Mouse (Mus musculus): Measurements from ENCODE around the gene Mmd. TPM values are rescaled to one million over a fixed set of nuclear protein-coding genes. Genes with fewer than 3 reads are reported as not detected.

Mmd gene
- polyA plus RNA-seq, 1 experiment from 2014 or later: 118 TPM

- no peaks in the 10 kb centered on the region for H3K27me3 ChIP-seq (replicated peaks; ENCODE audit: control insufficient read depth, insufficient read depth, low read length)
- H3K27ac ChIP-seq (ENCODE audit: low read depth, low read length): no peak overlapping the region
- H3K4me2 ChIP-seq (ENCODE audit: low read length): no peak overlapping the region
- H3K4me1 ChIP-seq (ENCODE audit: control insufficient read depth, insufficient read depth, low read depth, low read length): no peaks in the 10 kb centered on the region
- H3K4me3 ChIP-seq (ENCODE audit: low read length): no peak overlapping the region
- no peaks in the 10 kb centered on the region for H3K36me3 ChIP-seq (ENCODE audit: control insufficient read depth, insufficient read depth, low read length)
- 90% methylated on average over 6 of the region's 6 CpGs for WGBS
- H3K9ac ChIP-seq (ENCODE audit: low read depth, low read length): no peak overlapping the region
- H3K9me3 ChIP-seq (ENCODE audit: control insufficient read depth, low read length): no peaks in the 10 kb centered on the region
- ATAC-seq: no peak
These were observed 37.4 kb downstream of the Mmd start for GRCm38 (mm10) chr11:90286550-90287154.

- Histone ChIP-seq H3K4me2 (ENCODE audit: low read length) (no peak overlapping the region), H3K9ac (ENCODE audit: low read depth, low read length) (no peak overlapping the region), H3K4me3 (ENCODE audit: low read length) (no peak overlapping the region), H3K4me1 (ENCODE audit: control insufficient read depth, insufficient read depth, low read depth, low read length) (no peaks in the 10 kb centered on the region), H3K9me3 (ENCODE audit: control insufficient read depth, low read length) (no peaks in the 10 kb centered on the region), H3K27ac (ENCODE audit: low read depth, low read length) (no peak overlapping the region), H3K36me3 (ENCODE audit: control insufficient read depth, insufficient read depth, low read length) (no peaks in the 10 kb centered on the region), H3K27me3 (replicated peaks; ENCODE audit: control insufficient read depth, insufficient read depth, low read length) (no peaks in the 10 kb centered on the region)
- no peak for ATAC-seq
- WGBS: 62% methylated on average over 4 of the region's 4 CpGs
These were observed 41.9 kb downstream of the Mmd start for GRCm38 (mm10) chr11:90291156-90291555.

- Histone ChIP-seq H3K4me3 (ENCODE audit: low read length) (no peak overlapping the region), H3K4me2 (ENCODE audit: low read length) (no peak overlapping the region), H3K9me3 (ENCODE audit: control insufficient read depth, low read length) (no peaks in the 10 kb centered on the region), H3K4me1 (ENCODE audit: control insufficient read depth, insufficient read depth, low read depth, low read length) (no peaks in the 10 kb centered on the region), H3K27ac (ENCODE audit: low read depth, low read length) (no peak overlapping the region), H3K36me3 (ENCODE audit: control insufficient read depth, insufficient read depth, low read length) (no peaks in the 10 kb centered on the region), H3K9ac (ENCODE audit: low read depth, low read length) (no peak overlapping the region), H3K27me3 (replicated peaks; ENCODE audit: control insufficient read depth, insufficient read depth, low read length) (no peaks in the 10 kb centered on the region)
- ATAC-seq: no peak
These were observed 43.5 kb downstream of the Mmd start for GRCm38 (mm10) chr11:90292766-90293165.

- no peak for ATAC-seq
- no peak overlapping the region for H3K27ac ChIP-seq (ENCODE audit: low read depth, low read length)
- no peaks in the 10 kb centered on the region for H3K4me1 ChIP-seq (ENCODE audit: control insufficient read depth, insufficient read depth, low read depth, low read length)
- H3K4me3 ChIP-seq (ENCODE audit: low read length): no peak overlapping the region
- whole genome bisulfite sequencing: 94% methylated on average over 2 of the region's 2 CpGs
- H3K36me3 ChIP-seq (ENCODE audit: control insufficient read depth, insufficient read depth, low read length): no peaks in the 10 kb centered on the region
- no peaks in the 10 kb centered on the region for H3K27me3 ChIP-seq (replicated peaks; ENCODE audit: control insufficient read depth, insufficient read depth, low read length)
- H3K9ac ChIP-seq (ENCODE audit: low read depth, low read length): no peak overlapping the region
- no peak overlapping the region for H3K4me2 ChIP-seq (ENCODE audit: low read length)
- no peaks in the 10 kb centered on the region for H3K9me3 ChIP-seq (ENCODE audit: control insufficient read depth, low read length)
These were observed 45.4 kb downstream of the Mmd start for GRCm38 (mm10) chr11:90294622-90295021.

- WGBS: 93% methylated on average over 5 of the region's 5 CpGs
- no peak for ATAC-seq
- Histone ChIP-seq H3K9me3 (ENCODE audit: control insufficient read depth, low read length) (no peaks in the 10 kb centered on the region), H3K4me1 (ENCODE audit: control insufficient read depth, insufficient read depth, low read depth, low read length) (no peaks in the 10 kb centered on the region), H3K4me3 (ENCODE audit: low read length) (no peak overlapping the region), H3K27me3 (replicated peaks; ENCODE audit: control insufficient read depth, insufficient read depth, low read length) (no peaks in the 10 kb centered on the region), H3K4me2 (ENCODE audit: low read length) (no peak overlapping the region), H3K27ac (ENCODE audit: low read depth, low read length) (no peak overlapping the region), H3K36me3 (ENCODE audit: control insufficient read depth, insufficient read depth, low read length) (no peaks in the 10 kb centered on the region), H3K9ac (ENCODE audit: low read depth, low read length) (no peak overlapping the region)
These were observed 56.8 kb downstream of the Mmd start for GRCm38 (mm10) chr11:90306067-90306466.

GRCm38 (mm10) chr11:90306993-90307392, 57.7 kb downstream of the Mmd start:
- ATAC-seq: no peak

GRCm38 (mm10) chr11:90314606-90315005, 65.3 kb downstream of the Mmd start:
- ATAC-seq: no peak
- Histone ChIP-seq H3K4me1 (ENCODE audit: control insufficient read depth, insufficient read depth, low read depth, low read length) (no peaks in the 10 kb centered on the region), H3K4me3 (ENCODE audit: low read length) (no peak overlapping the region), H3K4me2 (ENCODE audit: low read length) (no peak overlapping the region), H3K27me3 (replicated peaks; ENCODE audit: control insufficient read depth, insufficient read depth, low read length) (no peaks in the 10 kb centered on the region), H3K9me3 (ENCODE audit: control insufficient read depth, low read length) (no peaks in the 10 kb centered on the region), H3K9ac (ENCODE audit: low read depth, low read length) (no peak overlapping the region), H3K36me3 (ENCODE audit: control insufficient read depth, insufficient read depth, low read length) (no peaks in the 10 kb centered on the region), H3K27ac (ENCODE audit: low read depth, low read length) (no peak overlapping the region)
- 88% methylated on average over 3 of the region's 3 CpGs for WGBS

More at GRCm38 (mm10) chr11:90306993-90307392, 57.7 kb downstream of the Mmd start:
- no peak overlapping the region for H3K27ac ChIP-seq (ENCODE audit: low read depth, low read length)
- no peaks in the 10 kb centered on the region for H3K27me3 ChIP-seq (replicated peaks; ENCODE audit: control insufficient read depth, insufficient read depth, low read length)
- H3K36me3 ChIP-seq (ENCODE audit: control insufficient read depth, insufficient read depth, low read length): no peaks in the 10 kb centered on the region
- H3K4me1 ChIP-seq (ENCODE audit: control insufficient read depth, insufficient read depth, low read depth, low read length): no peaks in the 10 kb centered on the region
- no peak overlapping the region for H3K4me3 ChIP-seq (ENCODE audit: low read length)
- H3K9me3 ChIP-seq (ENCODE audit: control insufficient read depth, low read length): no peaks in the 10 kb centered on the region
- 60% methylated on average over 6 of the region's 6 CpGs for WGBS
- no peak overlapping the region for H3K9ac ChIP-seq (ENCODE audit: low read depth, low read length)
- no peak overlapping the region for H3K4me2 ChIP-seq (ENCODE audit: low read length)

- Histone ChIP-seq H3K4me2 (ENCODE audit: low read length) (no peak overlapping the region), H3K9me3 (ENCODE audit: control insufficient read depth, low read length) (no peaks in the 10 kb centered on the region), H3K36me3 (ENCODE audit: control insufficient read depth, insufficient read depth, low read length) (no peaks in the 10 kb centered on the region), H3K4me3 (ENCODE audit: low read length) (no peak overlapping the region), H3K9ac (ENCODE audit: low read depth, low read length) (no peak overlapping the region), H3K27ac (ENCODE audit: low read depth, low read length) (no peak overlapping the region), H3K27me3 (replicated peaks; ENCODE audit: control insufficient read depth, insufficient read depth, low read length) (no peaks in the 10 kb centered on the region), H3K4me1 (ENCODE audit: control insufficient read depth, insufficient read depth, low read depth, low read length) (no peaks in the 10 kb centered on the region)
- ATAC-seq: no peak
- 16% methylated on average over 4 of the region's 4 CpGs for WGBS
These were observed 68.2 kb downstream of the Mmd start for GRCm38 (mm10) chr11:90317482-90317881.

- 74% methylated on average over 7 of the region's 7 CpGs for WGBS
- Histone ChIP-seq H3K9me3 (ENCODE audit: control insufficient read depth, low read length) (no peaks in the 10 kb centered on the region), H3K27ac (ENCODE audit: low read depth, low read length) (no peak overlapping the region), H3K4me2 (ENCODE audit: low read length) (no peak overlapping the region), H3K4me3 (ENCODE audit: low read length) (no peak overlapping the region), H3K27me3 (replicated peaks; ENCODE audit: control insufficient read depth, insufficient read depth, low read length) (no peaks in the 10 kb centered on the region), H3K36me3 (ENCODE audit: control insufficient read depth, insufficient read depth, low read length) (no peaks in the 10 kb centered on the region), H3K4me1 (ENCODE audit: control insufficient read depth, insufficient read depth, low read depth, low read length) (no peaks in the 10 kb centered on the region), H3K9ac (ENCODE audit: low read depth, low read length) (no peak overlapping the region)
- ATAC-seq: no peak
These were observed 71.7 kb downstream of the Mmd start for GRCm38 (mm10) chr11:90320922-90321321.

- Histone ChIP-seq H3K9me3 (ENCODE audit: control insufficient read depth, low read length) (no peaks in the 10 kb centered on the region), H3K27ac (ENCODE audit: low read depth, low read length) (no peak overlapping the region), H3K4me1 (ENCODE audit: control insufficient read depth, insufficient read depth, low read depth, low read length) (no peaks in the 10 kb centered on the region), H3K9ac (ENCODE audit: low read depth, low read length) (no peak overlapping the region), H3K27me3 (replicated peaks; ENCODE audit: control insufficient read depth, insufficient read depth, low read length) (no peaks in the 10 kb centered on the region), H3K4me2 (ENCODE audit: low read length) (no peak overlapping the region), H3K4me3 (ENCODE audit: low read length) (no peak overlapping the region), H3K36me3 (ENCODE audit: control insufficient read depth, insufficient read depth, low read length) (no peaks in the 10 kb centered on the region)
- WGBS: 87% methylated on average over 3 of the region's 3 CpGs
- ATAC-seq: no peak
These were observed 75.3 kb downstream of the Mmd start for GRCm38 (mm10) chr11:90324597-90324996.

Measured in hindbrain, embryonic 16.5 days (tissue).